Mouse (Mus musculus): ENCODE measurements around the gene Gm20696.

Gene Gm20696

DNA sequence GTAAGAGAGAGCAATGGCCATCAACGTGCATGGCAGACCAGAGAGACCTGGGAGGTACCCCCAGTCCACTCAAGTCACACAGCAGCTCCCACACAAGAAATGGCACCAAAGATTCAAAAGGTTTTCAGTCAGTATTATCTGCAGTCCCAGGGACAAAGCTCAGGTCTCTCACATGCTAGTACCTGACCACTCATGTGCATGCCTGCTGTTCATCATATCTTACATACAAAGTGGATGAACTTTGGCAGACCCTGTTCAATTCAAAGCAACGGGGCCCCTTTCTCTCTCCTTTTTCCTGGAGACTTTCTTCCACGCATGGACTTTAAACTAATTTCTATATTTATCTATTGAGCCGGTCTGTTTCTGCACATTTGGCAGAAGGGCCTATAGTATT is 404.9 kb downstream of the Gm20696 start:
- DNase-seq (ENCODE audit: low spot score): no peak

DNA sequence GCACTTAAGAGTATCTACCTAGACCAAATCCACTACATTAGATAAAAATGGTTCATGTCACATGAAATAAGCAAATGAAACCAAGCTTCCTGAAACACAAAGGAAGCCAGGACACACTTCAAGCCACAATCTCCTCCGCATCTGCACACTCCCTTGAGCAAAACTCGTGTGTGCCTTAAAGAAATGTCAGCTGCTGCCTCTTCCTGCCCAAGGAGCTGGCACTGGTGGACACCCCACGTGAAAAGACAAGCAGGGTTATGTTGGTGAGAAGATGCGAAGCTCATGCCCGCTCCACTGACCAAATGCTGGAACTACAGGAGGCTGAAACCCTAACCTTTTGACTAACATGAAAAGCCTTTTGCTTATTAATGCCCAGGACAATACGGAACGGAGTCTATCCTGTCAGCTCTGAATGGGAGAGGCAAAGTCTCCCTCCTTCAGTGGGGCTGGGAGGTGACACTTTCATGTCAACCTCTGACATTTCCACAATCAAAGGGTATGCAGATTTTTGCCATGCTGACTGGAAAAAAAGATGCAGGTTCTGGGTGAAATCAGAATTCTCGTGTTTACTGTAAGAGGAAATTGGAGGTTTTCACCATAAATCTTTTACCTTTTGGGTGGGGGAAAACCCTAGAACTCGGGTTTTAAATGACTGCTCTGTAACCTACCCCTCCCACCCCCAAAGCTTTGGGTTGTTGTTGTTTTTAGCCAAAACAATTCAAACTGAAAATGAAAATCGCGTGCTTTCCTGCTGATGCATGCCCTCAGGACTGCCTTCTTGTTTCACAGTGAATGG is 405.5 kb downstream of the Gm20696 start:
- DNase-seq (ENCODE audit: low spot score): no peak

DNA sequence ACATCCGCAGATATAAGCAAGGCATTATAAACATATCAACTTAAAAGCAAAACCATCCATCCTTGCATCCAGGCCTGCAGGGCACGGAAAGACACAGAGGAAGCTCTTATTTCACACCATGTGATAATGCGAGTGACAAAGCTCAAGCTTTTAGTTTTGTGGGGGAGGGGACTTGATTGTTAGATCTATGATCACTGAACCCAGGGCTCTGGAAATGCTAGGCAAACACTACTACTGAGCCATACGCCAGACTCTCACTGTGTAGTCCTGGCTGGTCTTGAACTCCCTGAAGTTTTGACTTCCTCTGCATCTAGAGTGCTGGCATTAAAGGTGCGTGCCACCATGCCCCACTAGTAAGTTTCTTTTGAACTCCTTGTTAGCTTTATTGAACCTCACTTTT is 408.3 kb downstream of the Gm20696 start:
- DNase-seq (ENCODE audit: low spot score): no peak

DNA sequence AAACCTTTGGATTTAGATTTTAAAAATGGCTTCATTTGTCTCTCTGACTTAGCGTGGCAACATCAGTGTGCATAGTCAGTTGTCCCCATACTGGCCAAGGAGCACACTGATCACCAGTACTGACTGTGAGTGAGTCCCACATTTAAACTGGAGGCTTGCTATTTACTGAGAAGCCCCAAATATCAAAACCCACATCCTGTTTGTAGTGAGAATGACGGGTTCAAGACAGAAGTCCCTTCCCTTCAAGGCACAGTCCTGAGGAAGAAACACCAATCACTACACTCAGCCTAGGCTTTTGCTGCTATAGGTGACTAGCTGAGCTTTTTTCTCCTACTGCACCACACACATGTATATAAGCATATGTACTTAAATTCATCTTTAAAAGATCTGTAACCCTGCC is 408.9 kb downstream of the Gm20696 start:
- no peak for DNase-seq (ENCODE audit: low spot score)

DNA sequence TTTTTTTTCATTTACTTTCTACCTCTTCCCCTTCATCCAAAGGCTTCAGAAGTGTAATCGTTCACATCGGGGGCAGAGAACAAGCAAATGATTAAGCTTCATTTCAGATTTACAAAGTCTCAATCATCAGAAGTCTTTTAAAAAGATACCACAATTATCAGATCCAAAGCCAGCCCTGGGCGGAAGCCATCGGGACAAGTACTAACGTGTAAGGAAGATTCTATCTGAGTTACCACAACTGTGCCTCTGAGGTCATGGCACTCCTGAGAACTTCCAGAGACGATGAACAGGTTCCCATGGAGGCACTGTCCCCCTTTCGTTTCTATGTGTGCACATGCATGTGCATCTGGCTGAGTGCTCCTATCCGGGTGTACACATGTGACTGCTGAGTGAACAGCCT is 413.3 kb downstream of the Gm20696 start:
- DNase-seq (ENCODE audit: low spot score): no peak

DNA sequence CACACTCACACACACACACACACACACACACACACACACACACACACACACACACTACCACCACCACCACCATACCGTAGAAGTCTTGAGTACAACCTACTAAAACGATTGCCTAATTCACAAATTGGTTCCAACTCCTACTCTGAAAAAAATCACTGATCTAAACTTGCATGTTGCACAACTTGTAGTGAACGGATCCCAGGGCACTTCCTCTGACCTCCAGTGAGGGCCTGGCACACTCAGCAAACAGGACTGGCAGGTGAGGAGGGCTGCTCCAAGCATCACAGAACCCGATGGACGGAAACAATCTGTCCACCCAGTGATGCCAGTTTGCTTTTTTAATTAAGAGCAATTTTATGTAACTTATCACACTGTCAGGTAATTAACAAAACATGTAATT is 413.8 kb downstream of the Gm20696 start:
- DNase-seq (ENCODE audit: low spot score): no peak

DNA sequence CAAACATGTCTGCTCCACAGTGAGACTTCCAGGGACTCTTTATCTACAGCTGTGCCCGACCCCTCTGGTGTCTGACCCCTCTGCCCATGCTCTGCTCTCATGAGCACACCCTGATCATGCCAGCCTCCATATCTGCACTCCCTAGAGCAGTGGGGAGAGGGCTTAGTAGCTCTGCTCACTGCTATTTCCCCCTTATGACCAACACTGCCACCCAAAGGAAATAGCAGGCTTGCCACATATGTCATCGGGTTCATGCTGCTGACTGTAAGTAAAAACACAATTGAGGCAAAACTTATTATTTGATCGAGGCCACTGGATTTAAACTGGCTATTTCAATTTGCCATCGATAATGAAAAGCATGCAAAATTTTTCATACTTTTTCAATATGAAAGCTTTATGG is 414.7 kb downstream of the Gm20696 start:
- DNase-seq (ENCODE audit: low spot score): no peak

DNA sequence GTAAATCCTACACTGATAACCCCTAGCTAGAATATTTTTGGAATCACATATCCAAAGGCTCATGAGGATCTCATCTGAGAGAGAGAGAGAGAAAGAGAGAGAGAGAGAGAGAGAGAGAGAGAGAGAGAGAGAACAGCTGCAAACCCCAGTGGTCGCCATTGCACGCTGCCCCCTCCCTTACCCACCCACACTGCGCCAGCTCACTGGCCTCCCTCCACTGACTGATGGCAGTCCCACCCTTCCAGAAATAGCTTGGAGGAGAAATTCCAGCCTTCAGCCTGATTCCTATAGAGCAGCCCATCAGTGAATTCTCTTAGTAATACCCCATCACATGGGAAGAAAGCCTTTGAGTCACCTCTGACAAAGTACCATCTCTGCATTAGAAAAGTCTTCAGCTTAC is 415.4 kb downstream of the Gm20696 start:
- DNase-seq (ENCODE audit: low spot score): no peak

DNA sequence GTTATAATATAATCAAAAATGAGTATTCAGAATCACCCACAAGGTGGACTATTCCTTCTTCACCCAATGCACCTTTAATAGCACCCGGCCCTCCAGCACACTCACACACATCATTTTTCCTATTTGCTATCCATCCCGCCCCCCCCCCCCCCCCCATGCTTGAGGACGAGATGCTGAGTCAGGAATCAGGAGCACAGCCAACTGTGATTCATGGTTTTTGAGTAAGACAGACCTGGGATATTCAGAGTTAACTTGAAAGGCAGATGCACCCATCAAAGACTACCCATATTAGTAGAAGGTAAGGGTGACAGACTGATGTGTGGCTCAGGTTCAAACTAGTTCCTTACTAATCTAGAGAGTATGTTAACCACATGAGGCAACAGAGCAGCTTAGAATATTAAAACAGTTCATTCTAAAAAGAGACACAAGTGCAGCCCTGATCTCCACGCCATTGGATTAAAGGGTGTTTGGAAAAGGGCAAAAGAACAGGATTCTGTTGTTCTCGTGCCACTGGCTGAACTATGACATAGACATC is 417.0 kb downstream of the Gm20696 start:
- DNase-seq (ENCODE audit: low spot score): no peak

DNA sequence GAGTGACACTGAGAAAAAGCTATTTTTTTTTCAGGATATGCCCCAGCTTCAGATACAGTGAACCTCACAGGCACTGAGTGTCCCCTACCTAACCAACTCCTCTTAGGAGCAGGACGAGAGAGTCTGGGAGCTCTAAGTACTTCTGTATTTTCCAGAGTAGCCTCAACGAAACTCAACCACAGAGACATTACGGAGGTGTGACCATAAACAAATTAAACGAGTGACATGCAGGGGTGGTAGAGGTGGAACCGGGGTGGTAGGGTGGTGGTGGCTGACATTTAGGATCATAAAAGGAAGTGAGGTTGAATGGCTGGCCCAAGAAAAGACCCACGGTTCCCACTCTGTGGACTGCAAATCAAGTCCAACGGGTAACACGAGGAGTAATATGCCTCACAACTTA is 418.2 kb downstream of the Gm20696 start:
- DNase-seq (ENCODE audit: low spot score): no peak

DNA sequence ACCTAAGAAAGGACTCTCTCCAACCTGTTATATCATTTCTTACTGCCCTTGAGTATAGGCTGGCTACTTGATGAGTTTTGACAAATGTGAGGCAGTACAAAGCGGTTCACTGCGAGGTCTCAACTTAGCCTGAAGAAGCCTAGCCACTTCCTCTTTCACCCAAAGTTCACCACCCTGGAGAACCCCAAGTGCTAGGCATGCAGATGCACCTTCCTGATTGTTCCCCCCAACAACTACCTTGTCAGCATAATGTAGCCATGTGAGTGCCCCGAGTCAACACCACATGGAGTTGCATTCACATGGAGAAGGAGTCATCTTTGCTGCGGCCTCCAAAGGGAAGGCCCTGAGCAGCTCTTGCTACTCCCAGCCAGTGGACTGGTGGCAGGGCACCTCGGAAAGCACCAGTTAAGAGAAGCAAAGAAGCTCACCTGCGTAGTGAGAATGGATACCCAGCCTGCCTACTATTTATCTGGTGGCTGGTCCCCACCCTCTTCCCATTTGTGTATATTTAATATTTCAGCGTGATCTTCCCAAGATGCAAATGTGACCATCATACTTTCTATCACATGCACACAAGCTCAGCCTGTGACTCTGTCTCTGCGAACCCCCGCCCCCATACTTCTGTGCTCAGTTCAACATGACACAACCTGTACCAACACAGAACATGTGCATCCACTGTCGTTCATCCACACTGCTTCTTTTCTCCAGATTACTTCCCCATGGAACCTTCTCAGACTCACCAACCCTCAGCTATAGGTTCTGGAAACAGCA is 424.8 kb downstream of the Gm20696 start:
- no peak for DNase-seq (ENCODE audit: low spot score)

DNA sequence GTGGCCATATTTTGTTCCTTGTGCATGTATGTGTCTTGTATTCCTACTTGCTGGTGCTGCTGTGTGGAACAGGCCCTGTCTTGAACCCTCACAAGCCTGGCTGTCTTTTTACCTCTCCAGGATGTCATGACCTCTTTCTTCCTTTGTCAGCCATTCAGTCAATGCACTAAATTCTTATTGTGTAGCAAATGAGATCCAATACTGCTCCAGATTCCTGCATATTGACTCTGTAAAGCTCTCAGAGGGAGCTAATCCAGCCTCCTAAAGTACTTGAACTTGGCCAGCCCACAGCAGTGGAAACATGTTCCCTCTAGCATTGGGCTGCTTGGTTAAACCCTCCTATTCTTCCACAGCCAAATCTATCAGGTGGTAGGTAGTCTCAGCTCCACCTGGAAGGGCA is 425.8 kb downstream of the Gm20696 start:
- no peak for DNase-seq (ENCODE audit: low spot score)

DNA sequence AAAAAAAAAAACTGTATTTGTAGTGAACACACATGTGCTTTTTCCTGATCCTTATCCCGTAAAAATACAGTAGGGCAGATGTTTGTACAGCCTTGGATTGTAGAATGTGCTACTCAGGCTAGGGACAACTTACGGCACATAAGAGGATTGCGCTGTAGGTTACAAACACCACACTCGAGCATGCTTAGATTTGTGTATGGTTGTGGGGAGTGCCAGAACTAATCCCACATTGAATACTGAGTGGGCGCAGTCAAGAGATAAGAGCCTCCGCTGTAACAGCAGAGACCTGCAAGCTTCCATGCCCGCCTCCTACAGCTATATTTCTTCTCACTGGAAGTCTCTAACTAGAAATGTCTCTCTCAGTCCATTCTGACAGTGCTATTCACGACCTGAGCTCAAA is 431.0 kb downstream of the Gm20696 start:
- no peak for DNase-seq (ENCODE audit: low spot score)

DNA sequence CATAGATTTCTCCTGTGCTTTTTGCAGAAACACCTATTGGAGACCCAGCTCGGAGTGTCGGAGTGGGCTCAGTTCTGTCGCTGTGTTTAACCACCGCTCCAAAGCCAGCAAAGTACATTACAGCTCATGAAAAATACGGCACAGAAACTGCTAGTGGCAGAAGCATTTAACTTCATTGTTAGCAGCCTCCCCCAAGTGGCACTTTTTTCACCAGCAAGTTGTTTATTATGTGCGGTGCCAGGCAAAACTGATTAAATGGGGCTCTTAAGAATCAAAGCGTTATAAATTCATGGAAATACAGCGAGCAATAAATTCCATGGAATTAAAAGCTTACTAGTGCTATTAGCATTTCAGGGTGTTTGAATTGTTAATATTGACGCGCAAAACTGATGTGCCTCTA is 433.2 kb downstream of the Gm20696 start:
- no peak for DNase-seq (ENCODE audit: low spot score)

DNA sequence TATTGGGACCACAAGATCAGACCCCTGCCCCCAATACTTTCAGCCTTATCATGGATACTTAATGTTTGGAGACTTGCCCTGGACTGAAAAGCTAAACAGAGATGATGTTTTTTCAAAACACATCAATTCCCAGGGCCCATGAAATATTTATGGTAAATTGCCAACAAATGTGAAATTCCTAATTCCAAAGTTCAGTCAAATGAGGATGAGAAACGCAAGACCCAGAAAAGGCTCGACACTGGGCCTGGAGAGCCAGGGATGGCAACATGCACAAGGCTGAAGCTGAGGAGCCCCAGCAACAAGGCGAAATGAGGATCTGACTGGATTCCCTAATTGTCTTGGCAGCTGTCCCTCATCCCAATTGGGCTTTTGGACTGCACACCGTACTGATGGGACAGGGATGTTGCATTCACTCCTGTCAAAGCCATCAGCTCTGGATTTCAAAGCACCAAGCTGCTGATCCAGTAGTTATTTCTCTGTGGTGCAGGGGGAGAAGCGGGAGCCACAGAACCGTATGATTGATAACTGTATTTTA is 438.2 kb downstream of the Gm20696 start:
- DNase-seq (ENCODE audit: low spot score): no peak

DNA sequence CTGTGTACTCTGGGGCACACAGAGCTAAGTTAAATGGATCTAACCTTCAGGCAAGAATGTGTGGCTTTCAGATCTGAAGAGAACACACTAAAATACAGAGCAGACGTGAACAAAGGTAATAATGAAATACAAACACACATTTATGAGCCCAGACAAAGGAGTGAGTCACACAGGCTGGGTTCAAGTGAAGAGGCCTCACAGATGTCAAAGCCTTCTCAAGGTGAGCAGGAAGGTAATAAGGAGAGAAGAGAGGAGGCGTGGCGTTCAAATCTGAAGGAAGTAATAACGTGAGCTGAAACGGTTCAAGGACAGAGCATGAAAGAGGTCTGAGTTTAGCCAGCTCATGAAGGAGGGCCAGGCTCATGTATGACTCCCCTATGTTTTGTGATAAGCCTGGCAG is 445.4 kb downstream of the Gm20696 start:
- DNase-seq (ENCODE audit: low spot score): no peak

DNA sequence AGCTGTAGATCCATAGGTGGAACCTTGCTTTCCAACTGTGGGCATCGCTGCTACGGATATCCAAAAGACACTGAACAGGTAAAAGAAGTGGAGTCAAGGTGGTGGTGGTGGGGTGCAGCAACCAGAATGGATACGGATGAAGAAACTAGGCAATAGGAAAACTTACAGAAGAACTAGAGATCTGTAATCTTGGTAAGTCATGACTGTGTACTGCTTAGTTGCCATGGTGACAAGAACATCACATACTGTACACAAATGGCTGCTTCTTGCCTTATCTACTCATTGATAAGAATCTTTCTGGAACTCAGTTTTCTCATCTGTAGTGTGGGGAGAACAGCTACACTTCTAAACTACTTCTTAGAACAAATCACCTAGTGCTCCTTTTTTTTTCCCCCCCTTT is 446.1 kb downstream of the Gm20696 start:
- DNase-seq (ENCODE audit: low spot score): no peak

DNA sequence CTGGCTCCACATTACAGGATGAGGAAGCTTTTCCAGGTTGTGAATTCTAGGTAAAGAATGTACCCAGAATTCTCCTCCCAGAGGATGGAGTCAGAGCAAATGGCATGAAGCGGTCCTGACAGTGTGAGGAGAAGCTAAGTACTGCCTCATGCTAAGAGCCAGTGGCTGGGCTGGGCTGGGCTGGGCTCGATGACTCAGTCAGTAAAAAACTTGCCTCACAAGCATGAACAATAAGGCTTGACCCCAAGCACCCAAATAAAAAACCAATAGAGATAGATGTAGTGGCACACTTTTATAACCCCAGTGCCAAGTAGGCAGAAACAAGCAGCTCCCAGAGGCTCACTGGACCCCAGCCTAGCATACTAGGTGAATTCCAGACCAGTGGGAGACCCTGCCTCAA is 448.8 kb downstream of the Gm20696 start:
- no peak for DNase-seq (ENCODE audit: low spot score)

DNA sequence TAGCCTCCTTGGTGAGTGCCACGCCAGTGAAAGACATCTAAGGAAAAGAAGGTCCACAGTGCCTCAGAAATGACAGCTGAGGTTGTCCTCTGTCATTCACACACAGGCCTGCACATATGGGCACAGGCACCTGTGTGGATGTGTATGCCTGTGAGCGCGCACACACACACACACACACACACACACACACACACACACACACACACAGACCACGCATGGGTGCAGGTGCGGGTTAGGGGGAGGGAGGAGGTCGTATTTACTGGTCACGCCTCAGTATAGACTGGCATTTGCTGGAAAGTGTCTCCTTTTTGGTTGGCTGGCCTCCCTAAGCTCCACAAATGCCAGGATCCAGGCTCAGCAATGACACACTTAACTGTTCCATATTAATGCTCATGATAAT is 449.4 kb downstream of the Gm20696 start:
- no peak for DNase-seq (ENCODE audit: low spot score)

DNA sequence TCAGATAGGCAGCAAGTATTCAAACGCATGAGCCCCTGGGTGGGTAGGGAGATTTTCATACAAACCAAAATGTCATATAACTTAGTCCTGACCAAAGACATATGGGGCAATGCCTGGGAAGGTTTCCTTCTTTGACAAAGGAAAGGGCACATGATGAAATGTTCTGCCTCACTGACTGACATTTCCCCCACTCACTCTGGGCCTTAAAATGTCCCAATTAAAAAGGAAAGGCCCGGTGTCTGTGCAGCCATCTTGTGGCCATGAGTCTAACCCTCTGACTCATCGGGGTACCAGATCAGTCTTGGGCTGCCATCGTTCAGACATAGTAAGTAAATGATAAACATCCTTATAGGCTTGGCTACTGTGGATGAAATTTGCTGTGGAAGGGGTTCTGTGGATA is 454.1 kb downstream of the Gm20696 start:
- DNase-seq (ENCODE audit: low spot score): no peak

DNA sequence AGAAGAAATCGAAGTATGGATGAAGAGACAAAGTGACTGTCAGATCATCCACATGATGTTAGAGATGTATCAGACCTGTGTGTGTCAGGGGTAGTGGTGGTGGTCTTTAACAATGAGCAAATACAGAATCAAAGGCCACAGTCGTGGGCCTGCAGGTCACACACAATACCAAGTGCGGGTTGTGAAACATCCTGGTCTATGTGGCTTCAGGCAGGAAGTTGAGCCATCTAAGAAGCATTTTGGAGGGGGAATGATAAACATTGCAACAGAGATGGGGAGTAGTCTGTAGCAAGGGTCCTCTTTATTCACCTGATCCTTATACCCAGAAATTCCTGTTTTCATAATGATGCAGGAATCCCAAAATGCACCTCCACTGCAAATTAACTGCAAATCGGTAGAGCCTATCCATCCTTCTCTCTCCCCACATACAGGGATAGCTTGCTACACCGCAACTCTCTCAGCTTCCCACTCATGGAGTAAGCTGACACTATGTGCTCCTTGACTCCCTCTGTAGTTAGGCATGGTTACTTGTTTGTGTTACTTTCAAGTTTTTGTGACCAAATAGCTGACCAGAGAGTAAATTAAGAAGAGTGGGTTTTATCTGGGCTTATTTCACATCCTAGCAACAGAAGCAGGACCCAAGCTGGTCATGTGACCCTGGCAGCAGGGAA is 454.8 kb downstream of the Gm20696 start:
- no peak for DNase-seq (ENCODE audit: low spot score)

DNA sequence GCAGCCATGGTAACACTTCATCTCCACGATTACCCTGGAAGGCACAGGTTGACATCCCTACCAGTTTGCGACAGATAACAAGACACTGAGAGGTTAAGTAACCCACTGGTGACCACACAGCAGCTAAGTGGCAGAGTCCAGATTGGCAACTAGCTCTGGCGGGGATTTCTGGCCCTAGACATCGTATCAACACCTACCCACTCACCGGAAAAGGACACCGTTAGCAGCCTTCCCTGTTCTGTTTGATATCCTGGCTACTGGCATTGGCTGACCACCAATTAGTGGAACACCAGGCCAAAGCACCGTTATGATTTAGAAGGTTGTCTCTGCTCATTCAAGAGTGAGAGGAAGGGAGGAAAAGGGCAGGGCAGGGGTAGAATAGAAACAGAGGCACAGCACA is 456.4 kb downstream of the Gm20696 start:
- DNase-seq (ENCODE audit: low spot score): no peak
